Mouse (Mus musculus) CH12.LX (cell line): ENCODE measurements around the gene Ablim2. TPM values are rescaled to one million over a fixed set of nuclear protein-coding genes. Genes with fewer than 3 reads are reported as not detected.

Source experiments
- DNase-seq: peaks from one replicate; pipeline ENCODE4 v3.0.0-alpha.2; 2013; ENCODE audit errors: extremely low read depth
- H3K27ac ChIP-seq: 2 replicates; pipeline ENCODE4 v1.5.1; 2012; ENCODE audit warnings: low read depth, mild to moderate bottlenecking, control low read depth, moderate library complexity; ENCODE audit not compliant: insufficient read depth
- H3K27me3 ChIP-seq: replicated peaks from 2 replicates; pipeline ENCODE3; 2012; ENCODE audit warnings: inconsistent platforms
- H3K36me3 ChIP-seq, 2 experiments: replicated peaks in 1 of 2; 2 replicates each; pipeline versions ENCODE3 to v1.6.1; 2012; ENCODE audit warnings: inconsistent platforms in 1 of 2, low read length in 1 of 2, mild to moderate bottlenecking in 1 of 2, mixed read lengths in 1 of 2, moderate library complexity in 1 of 2; ENCODE audit not compliant: control insufficient read depth in 1 of 2, insufficient read depth in 1 of 2
- H3K4me1 ChIP-seq, 2 experiments: 2 replicates each; pipeline ENCODE4 v1.6.1; 2012; ENCODE audit warnings: inconsistent platforms in 1 of 2, moderate library complexity in 1 of 2; ENCODE audit not compliant: insufficient read depth in 2 of 2, control insufficient read depth in 1 of 2
- H3K4me2 ChIP-seq: 2 replicates; pipeline ENCODE4 v1.6.1; 2012; ENCODE audit warnings: low read depth, mild to moderate bottlenecking, control low read depth; ENCODE audit not compliant: poor library complexity, insufficient read depth, severe bottlenecking
- H3K4me3 ChIP-seq, 3 experiments: fragments of 150-350 bp in 1 of 3; sonication (generic) in 1 of 3; replicated peaks in 1 of 3; 2 replicates each; pipeline versions ENCODE3 to v1.5.1; 2011 to 2012; ENCODE audit warnings: low read depth in 2 of 3, low read length in 2 of 3, mild to moderate bottlenecking in 2 of 3, moderate library complexity in 2 of 3, control low read depth in 1 of 3, improper control_type of control experiment in 1 of 3, inconsistent platforms in 1 of 3, mixed read lengths in 1 of 3; ENCODE audit not compliant: poor library complexity in 1 of 3
- H3K79me2 ChIP-seq: replicated peaks from 2 replicates; pipeline ENCODE4 v1.6.1; 2012; ENCODE audit warnings: mild to moderate bottlenecking, moderate library complexity; ENCODE audit not compliant: control insufficient read depth, poor library complexity, insufficient read depth, severe bottlenecking; ENCODE audit errors: extremely low read depth
- H3K9ac ChIP-seq: 2 replicates; pipeline ENCODE4 v1.6.1; 2012; ENCODE audit warnings: low read depth, mild to moderate bottlenecking, control low read depth, moderate library complexity; ENCODE audit not compliant: insufficient read depth
- H3K9me3 ChIP-seq: replicated peaks from 2 replicates; pipeline ENCODE3; 2012; ENCODE audit warnings: low read length, inconsistent platforms, mixed read lengths
- CHD1 ChIP-seq: IDR thresholded peaks from 2 replicates; pipeline ENCODE4 v1.6.1; 2012; ENCODE audit warnings: low read depth, low read length, improper control_type of control experiment, inconsistent platforms
- CHD2 ChIP-seq: IDR thresholded peaks from 2 replicates; pipeline ENCODE4 v1.6.1; 2011; ENCODE audit warnings: low read length, improper control_type of control experiment
- E2F4 ChIP-seq: IDR thresholded peaks from 2 replicates; pipeline ENCODE4 v1.6.1; 2011; ENCODE audit warnings: low read depth, low read length, improper control_type of control experiment; ENCODE audit not compliant: insufficient replicate concordance
- ELF1 ChIP-seq: IDR thresholded peaks from 2 replicates; pipeline ENCODE4 v1.6.1; 2014; ENCODE audit warnings: low read depth, mild to moderate bottlenecking, inconsistent platforms, low read length, improper control_type of control experiment
- EP300 ChIP-seq: IDR thresholded peaks from 2 replicates; pipeline ENCODE4 v1.6.1; 2011; ENCODE audit warnings: low read length, improper control_type of control experiment
- GABPA ChIP-seq: IDR thresholded peaks from 2 replicates; pipeline ENCODE4 v1.6.1; 2012; ENCODE audit warnings: low read depth, low read length, improper control_type of control experiment, inconsistent platforms; ENCODE audit not compliant: insufficient replicate concordance
- HCFC1 ChIP-seq: IDR thresholded peaks from 2 replicates; pipeline ENCODE4 v1.6.1; 2012; ENCODE audit warnings: low read depth, mild to moderate bottlenecking, inconsistent platforms, low read length, improper control_type of control experiment
- IRF4 ChIP-seq: IDR thresholded peaks from 2 replicates; pipeline ENCODE4 v1.6.1; 2014; ENCODE audit warnings: low read depth, mild to moderate bottlenecking, inconsistent platforms, low read length, improper control_type of control experiment
- MAX ChIP-seq: IDR thresholded peaks from 2 replicates; pipeline ENCODE4 v1.6.1; 2011; ENCODE audit warnings: low read length, improper control_type of control experiment
- MAZ ChIP-seq: IDR thresholded peaks from 2 replicates; pipeline ENCODE4 v1.6.1; 2012; ENCODE audit warnings: low read depth, mild to moderate bottlenecking, inconsistent platforms, low read length, improper control_type of control experiment, moderate library complexity
- MEF2A ChIP-seq: IDR thresholded peaks from 2 replicates; pipeline ENCODE4 v1.6.1; 2014; ENCODE audit warnings: low read depth, mild to moderate bottlenecking, inconsistent platforms, low read length, improper control_type of control experiment, borderline replicate concordance
- NRF1 ChIP-seq: IDR thresholded peaks from 2 replicates; pipeline ENCODE4 v1.6.1; 2014; ENCODE audit warnings: low read depth, mild to moderate bottlenecking, inconsistent platforms, low read length, improper control_type of control experiment, moderate library complexity
- PAX5 ChIP-seq: IDR thresholded peaks from 2 replicates; pipeline ENCODE4 v1.6.1; 2012; ENCODE audit warnings: low read length, inconsistent platforms, mixed read lengths
- POLR2A ChIP-seq: IDR thresholded peaks from 2 replicates; pipeline ENCODE4 v1.6.1; 2011; ENCODE audit warnings: low read depth, mild to moderate bottlenecking, improper control_type of control experiment, low read length
- POLR2AphosphoS2 ChIP-seq: IDR thresholded peaks from 2 replicates; pipeline ENCODE4 v1.6.1; 2011; ENCODE audit warnings: low read depth, low read length, improper control_type of control experiment
- RAD21 ChIP-seq: IDR thresholded peaks from 2 replicates; pipeline ENCODE4 v1.6.1; 2011; ENCODE audit warnings: low read depth, mild to moderate bottlenecking, low read length, improper control_type of control experiment, moderate library complexity
- SMC3 ChIP-seq: IDR thresholded peaks from 2 replicates; pipeline ENCODE4 v1.6.1; 2011; ENCODE audit warnings: low read depth, low read length, improper control_type of control experiment
- TBP ChIP-seq: conservative IDR thresholded peaks from 2 replicates; pipeline ENCODE4 v1.6.1; 2011; ENCODE audit warnings: low read depth, low read length, improper control_type of control experiment
- UBTF ChIP-seq: IDR thresholded peaks from 2 replicates; pipeline ENCODE4 v1.6.1; 2012; ENCODE audit warnings: low read depth, mild to moderate bottlenecking, inconsistent platforms, low read length, improper control_type of control experiment, moderate library complexity
- USF1 ChIP-seq: IDR thresholded peaks from 2 replicates; pipeline ENCODE4 v1.6.1; 2014; ENCODE audit warnings: low read depth, mild to moderate bottlenecking, inconsistent platforms, low read length, improper control_type of control experiment
- USF2 ChIP-seq: conservative IDR thresholded peaks from 2 replicates; pipeline ENCODE4 v1.6.1; 2011; ENCODE audit warnings: low read depth, low read length, improper control_type of control experiment
- ZC3H11A ChIP-seq: IDR thresholded peaks from 2 replicates; pipeline ENCODE4 v1.6.1; 2012; ENCODE audit warnings: low read depth, mild to moderate bottlenecking, inconsistent platforms, low read length, improper control_type of control experiment
- ZNF384 ChIP-seq: IDR thresholded peaks from 2 replicates; pipeline ENCODE4 v1.6.1; 2012; ENCODE audit warnings: low read depth, low read length, improper control_type of control experiment, inconsistent platforms
- dilution Hi-C: fragments of 300-500 bp; cut with MboI; formaldehyde crosslinking; loops from 2 replicates; pipeline ENCODE4 v1.14.3; 2020; ENCODE audit warnings: low sequenced_read_pairs; ENCODE audit not compliant: extremely low pct_unique_long_range_greater_than_20kb, extremely low pct_ligation_motif_present
- in situ Hi-C: fragments of 300-500 bp; cut with MboI; formaldehyde crosslinking; loops from 3 replicates; pipeline ENCODE4 v1.14.3; 2019; ENCODE audit warnings: low sequenced_read_pairs, low pct_ligation_motif_present, low pct_unique_long_range_greater_than_20kb, mixed read lengths
- polyA plus RNA-seq: library from polyadenylated mRNA; unstranded; fragments of >175 nt; gene quantifications from 2 replicates; pipeline ENCODE4 v1.2.1, GENCODE M21; 2012; ENCODE audit warnings: low read depth; ENCODE audit not compliant: insufficient read length
- total RNA-seq, 2 experiments: library from RNA; depleted of rRNA; stranded (reverse); fragments of 300-350 nt in 1 of 2; fragments of >200 nt in 1 of 2; gene quantifications; 2 replicates each; pipeline ENCODE4 v1.2.3; 2012 to 2014

Ablim2 gene
- total and polyA plus RNA-seq, 3 experiments = 4.4 to 12.2 (median 11.0) TPM

DNA sequence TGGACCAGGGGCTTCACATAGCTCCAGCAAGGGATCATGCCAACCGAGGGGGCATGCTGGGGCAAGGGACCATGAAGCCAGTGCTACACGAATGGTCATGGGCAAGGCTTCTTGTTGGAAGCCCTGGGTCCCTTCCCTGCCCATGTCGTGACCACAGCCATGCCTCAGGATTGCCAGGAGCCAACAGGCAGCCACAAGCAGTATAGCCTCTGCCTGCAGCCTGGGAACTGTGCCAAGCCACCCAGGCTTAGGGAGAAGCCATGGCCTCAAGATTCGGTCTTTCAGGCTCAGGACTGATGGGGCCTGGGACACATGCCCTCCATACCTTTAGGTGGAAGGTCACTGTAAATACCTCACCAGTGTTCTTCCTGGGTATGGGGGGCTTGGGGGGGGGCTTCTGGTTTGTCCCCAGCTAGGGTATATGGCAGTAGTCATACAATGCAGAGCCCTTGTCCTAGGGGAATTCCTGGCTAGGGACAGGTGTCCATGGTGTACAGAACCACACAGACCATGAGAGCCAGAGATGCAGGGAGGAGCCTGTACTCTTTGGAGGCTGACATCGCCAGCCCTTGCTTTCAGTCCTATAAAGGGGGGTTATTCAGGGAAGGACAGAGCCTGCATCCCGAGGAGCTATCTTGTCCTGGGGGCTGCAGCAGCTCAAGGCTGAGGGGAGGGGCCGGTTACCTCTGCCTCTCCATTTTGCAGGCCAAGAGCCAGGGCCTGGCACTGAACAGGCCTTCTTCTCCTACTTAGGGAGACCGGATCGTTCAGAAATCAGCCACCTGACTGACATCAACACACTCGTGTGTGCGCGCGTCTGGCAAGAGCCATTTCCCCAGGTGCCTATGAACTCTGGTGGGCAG lies 15.8 kb downstream of the Ablim2 start:
- no peaks in the 10 kb centered on the region for H3K79me2 ChIP-seq
- H3K4me3 ChIP-seq = no peak overlapping the region
- TF ChIP-seq POLR2AphosphoS2 (no peak), USF2 (no peak), ELF1 (no peak), POLR2A (no peak), ZNF384 (no peak), E2F4 (no peak), ZC3H11A (no peak), HCFC1 (no peak), UBTF (no peak), RAD21 (no peak), EP300 (no peak), CHD2 (no peak), USF1 (no peak), GABPA (no peak), TBP (no peak), MAZ (no peak)
- in situ Hi-C loops = no loop called here
- H3K27me3 ChIP-seq = peaks cover 72% of the 10 kb centered on the region
- peaks cover 0 to 3% of the 10 kb centered on the region in 2 experiments; a peak in 2 of 4 replicates for H3K4me1 ChIP-seq
- dilution Hi-C loops = no loop called here
- H3K27ac ChIP-seq = no peak overlapping the region
- no peak overlapping the region for H3K4me2 ChIP-seq
- H3K9me3 ChIP-seq = no peaks in the 10 kb centered on the region
- no peaks in the 10 kb centered on the region for H3K36me3 ChIP-seq
- DNase-seq = no peak
- no peak overlapping the region for H3K9ac ChIP-seq

DNA sequence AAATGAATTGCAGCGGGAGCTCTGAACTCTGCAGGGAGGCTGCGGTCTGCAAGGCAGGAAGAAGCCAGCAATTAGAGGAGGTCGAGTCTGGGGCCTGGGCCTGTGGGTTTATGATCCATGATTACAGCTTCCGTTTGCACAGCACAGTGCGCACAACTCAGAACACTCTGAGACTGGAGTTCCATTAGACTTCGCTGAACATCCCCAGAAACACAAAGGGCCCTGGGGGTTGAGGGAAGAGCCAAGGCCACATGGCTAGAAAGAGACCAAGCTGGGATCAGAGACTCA lies 16.4 kb downstream of the Ablim2 start:
- no peak overlapping the region for H3K27ac ChIP-seq
- no peaks in the 10 kb centered on the region for H3K79me2 ChIP-seq
- dilution Hi-C loops = no loop called here
- no peaks in the 10 kb centered on the region for H3K9me3 ChIP-seq
- H3K4me2 ChIP-seq = no peak overlapping the region
- no peak overlapping the region for H3K4me3 ChIP-seq
- DNase-seq = no peak
- TF ChIP-seq IRF4 = no peak
- no peak for TF ChIP-seq USF1
- TF ChIP-seq ZNF384 = no peak
- TF ChIP-seq USF2 = no peak
- TF ChIP-seq MEF2A = no peak
- no peak for TF ChIP-seq SMC3
- no peak for TF ChIP-seq E2F4
- no peak for TF ChIP-seq RAD21
- TF ChIP-seq MAX = no peak
- TF ChIP-seq PAX5 = no peak
- no peak for TF ChIP-seq CHD1
- TF ChIP-seq NRF1 = no peak
- no peak for TF ChIP-seq MAZ
- TF ChIP-seq UBTF = no peak
- peaks cover 0 to 5% of the 10 kb centered on the region in 2 experiments; a peak in 2 of 4 replicates for H3K4me1 ChIP-seq
- in situ Hi-C loops = no loop called here
- no peaks in the 10 kb centered on the region for H3K36me3 ChIP-seq
- H3K27me3 ChIP-seq = peaks cover 69% of the 10 kb centered on the region
- no peak overlapping the region for H3K9ac ChIP-seq
